Mouse (Mus musculus): ENCODE results near the gene Ddias.

Gene Ddias

GRCm38 (mm10) chr7:92848246-92848645, 25.8 kb downstream of the Ddias start:
- no peak for DNase-seq

- DNase-seq: no peak
These were observed 31.8 kb downstream of the Ddias start for GRCm38 (mm10) chr7:92842254-92842653.

- DNase-seq: no peak
These were observed 36.1 kb downstream of the Ddias start for GRCm38 (mm10) chr7:92837907-92838306.

- no peak for DNase-seq
These were observed 36.8 kb downstream of the Ddias start for GRCm38 (mm10) chr7:92837226-92837625.

- no peak for DNase-seq
These were observed 37.6 kb downstream of the Ddias start for GRCm38 (mm10) chr7:92836447-92836846.

- DNase-seq: no peak
These were observed 39.7 kb downstream of the Ddias start for GRCm38 (mm10) chr7:92834391-92834790.

- no peak for DNase-seq
These were observed 41.7 kb downstream of the Ddias start for GRCm38 (mm10) chr7:92832395-92832794.

- DNase-seq: no peak
These were observed 46.1 kb downstream of the Ddias start for GRCm38 (mm10) chr7:92827981-92828380.

GRCm38 (mm10) chr7:92826248-92826647, 47.8 kb downstream of the Ddias start:
- no peak for DNase-seq

- no peak for DNase-seq
These were observed 51.5 kb downstream of the Ddias start for GRCm38 (mm10) chr7:92822409-92823101.

GRCm38 (mm10) chr7:92821871-92822270, 52.2 kb downstream of the Ddias start:
- no peak for DNase-seq

- no peak for DNase-seq
These were observed 53.0 kb downstream of the Ddias start for GRCm38 (mm10) chr7:92820941-92821465.

GRCm38 (mm10) chr7:92820410-92820809, 53.6 kb downstream of the Ddias start:
- no peak for DNase-seq

GRCm38 (mm10) chr7:92819656-92820055, 54.4 kb downstream of the Ddias start:
- no peak for DNase-seq

GRCm38 (mm10) chr7:92817886-92818285, 56.2 kb downstream of the Ddias start:
- DNase-seq: no peak

GRCm38 (mm10) chr7:92817242-92817641, 56.8 kb downstream of the Ddias start:
- DNase-seq: no peak

- no peak for DNase-seq
These were observed 62.3 kb downstream of the Ddias start for GRCm38 (mm10) chr7:92811667-92812279.

All from right cerebral cortex, postnatal 4 days (tissue).